Mouse (Mus musculus): ENCODE measurements around the gene Mien1.

Mien1 gene

GRCm38 (mm10) chr11:98461109-98461720 lies 22.4 kb upstream of the Mien1 start:
- ATAC-seq (ENCODE audit: insufficient number of reproducible peaks, low FRiP score, low TSS enrichment), result no peak

GRCm38 (mm10) chr11:98459860-98460259 lies 21.1 kb upstream of the Mien1 start:
- ATAC-seq (ENCODE audit: insufficient number of reproducible peaks, low FRiP score, low TSS enrichment), result no peak

GRCm38 (mm10) chr11:98459071-98459741 lies 20.4 kb upstream of the Mien1 start:
- ATAC-seq (ENCODE audit: insufficient number of reproducible peaks, low FRiP score, low TSS enrichment), result no peak

GRCm38 (mm10) chr11:98458121-98458990 lies 19.6 kb upstream of the Mien1 start:
- ATAC-seq (ENCODE audit: insufficient number of reproducible peaks, low FRiP score, low TSS enrichment), result no peak

- ATAC-seq (ENCODE audit: insufficient number of reproducible peaks, low FRiP score, low TSS enrichment), result peak; percentile 68; the same call in 1 of the 2 replicates
These were observed 18.8 kb upstream of the Mien1 start for GRCm38 (mm10) chr11:98457367-98458120.

- no peak for ATAC-seq (ENCODE audit: insufficient number of reproducible peaks, low FRiP score, low TSS enrichment)
These were observed 18.2 kb upstream of the Mien1 start for GRCm38 (mm10) chr11:98456945-98457344.

GRCm38 (mm10) chr11:98456545-98456944 lies 17.8 kb upstream of the Mien1 start:
- ATAC-seq (ENCODE audit: insufficient number of reproducible peaks, low FRiP score, low TSS enrichment), result no peak

- no peak for ATAC-seq (ENCODE audit: insufficient number of reproducible peaks, low FRiP score, low TSS enrichment)
These were observed 16.7 kb upstream of the Mien1 start for GRCm38 (mm10) chr11:98455484-98455883.

GRCm38 (mm10) chr11:98449921-98450771 lies 11.4 kb upstream of the Mien1 start:
- no peak for ATAC-seq (ENCODE audit: insufficient number of reproducible peaks, low FRiP score, low TSS enrichment)

GRCm38 (mm10) chr11:98449419-98449818 lies 10.6 kb upstream of the Mien1 start:
- no peak for ATAC-seq (ENCODE audit: insufficient number of reproducible peaks, low FRiP score, low TSS enrichment)

- no peak for ATAC-seq (ENCODE audit: insufficient number of reproducible peaks, low FRiP score, low TSS enrichment)
These were observed 9.5 kb upstream of the Mien1 start for GRCm38 (mm10) chr11:98448191-98448790.

- no peak for ATAC-seq (ENCODE audit: insufficient number of reproducible peaks, low FRiP score, low TSS enrichment)
These were observed 8.7 kb upstream of the Mien1 start for GRCm38 (mm10) chr11:98447475-98447834.

- ATAC-seq (ENCODE audit: insufficient number of reproducible peaks, low FRiP score, low TSS enrichment), result peak; percentile 77; the same call in 1 of the 2 replicates
These were observed 8.0 kb upstream of the Mien1 start for GRCm38 (mm10) chr11:98446562-98447474.

- no peak for ATAC-seq (ENCODE audit: insufficient number of reproducible peaks, low FRiP score, low TSS enrichment)
These were observed 7.4 kb upstream of the Mien1 start, which contains the start of gene Grb7 for GRCm38 (mm10) chr11:98446213-98446561. Grb7 (plus strand) TSS chr11:98446394.

- ATAC-seq (ENCODE audit: insufficient number of reproducible peaks, low FRiP score, low TSS enrichment), result no peak
These were observed 6.9 kb upstream of the Mien1 start for GRCm38 (mm10) chr11:98445679-98446078.

GRCm38 (mm10) chr11:98445238-98445637 lies 6.4 kb upstream of the Mien1 start:
- no peak for ATAC-seq (ENCODE audit: insufficient number of reproducible peaks, low FRiP score, low TSS enrichment)

- no peak for ATAC-seq (ENCODE audit: insufficient number of reproducible peaks, low FRiP score, low TSS enrichment)
These were observed 4.9 kb upstream of the Mien1 start for GRCm38 (mm10) chr11:98443688-98444087.

GRCm38 (mm10) chr11:98437441-98437840 lies 1.4 kb downstream of the Mien1 start:
- ATAC-seq (ENCODE audit: insufficient number of reproducible peaks, low FRiP score, low TSS enrichment), result no peak

Measured in cerebellum, adult (tissue).